Mouse (Mus musculus) ovary, adult 2 months (tissue): ENCODE results near the gene Gm2897. TPM values are rescaled to one million over a fixed set of nuclear protein-coding genes. Genes with fewer than 3 reads are reported as not detected.

Experiments
- polyA plus RNA-seq: library from polyadenylated mRNA; depleted of rRNA; stranded (reverse); fragments of >200 nt; gene quantifications from 2 replicates; pipeline ENCODE4 v1.2.3, GENCODE M21; 2012; rRNA removed

Gm2897 gene
- not detected in 2 replicates for polyA plus RNA-seq

DNA sequence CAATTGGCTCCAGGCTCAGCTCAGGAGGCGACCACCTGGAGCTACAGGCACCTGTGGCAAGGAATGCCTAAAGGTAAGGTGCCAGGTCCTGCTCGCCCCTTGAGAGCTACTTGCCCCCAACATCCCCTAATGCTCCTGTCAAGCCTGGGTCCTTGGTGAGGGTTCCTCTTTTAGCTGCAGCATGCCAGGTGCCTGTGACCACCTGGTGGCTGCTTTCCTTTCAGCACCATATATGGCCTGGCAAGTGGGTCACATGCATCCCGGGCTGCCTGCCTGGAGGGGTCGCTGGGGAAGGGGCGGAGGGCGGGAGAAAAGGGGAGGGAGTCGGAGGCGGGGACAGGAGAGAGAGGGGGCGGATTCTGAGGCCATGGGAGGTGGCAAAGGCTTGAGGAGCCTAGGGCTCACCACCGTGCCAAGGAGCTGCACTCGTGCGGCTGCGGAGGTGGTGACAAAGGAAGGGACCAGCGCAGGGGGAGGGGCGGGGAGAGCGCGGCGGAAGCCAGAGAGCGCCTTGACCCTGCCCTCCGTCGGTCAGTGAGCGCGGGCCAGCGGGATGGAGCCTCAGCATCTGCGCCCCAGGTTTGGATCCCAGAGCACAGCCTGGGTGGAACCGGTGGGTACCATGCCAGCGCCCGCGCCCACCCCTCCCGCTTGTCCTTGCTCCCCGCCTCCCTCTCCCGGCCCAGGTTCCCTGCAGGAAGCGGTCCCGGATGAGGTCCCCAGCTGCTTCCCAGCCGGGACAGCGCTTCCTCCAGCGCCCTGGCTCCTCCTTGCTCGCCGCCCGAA is at the start of gene Gm2897:
Gene Gm2897 (plus strand): TSS at position 559 of the 786 bp plus-strand sequence.

DNA sequence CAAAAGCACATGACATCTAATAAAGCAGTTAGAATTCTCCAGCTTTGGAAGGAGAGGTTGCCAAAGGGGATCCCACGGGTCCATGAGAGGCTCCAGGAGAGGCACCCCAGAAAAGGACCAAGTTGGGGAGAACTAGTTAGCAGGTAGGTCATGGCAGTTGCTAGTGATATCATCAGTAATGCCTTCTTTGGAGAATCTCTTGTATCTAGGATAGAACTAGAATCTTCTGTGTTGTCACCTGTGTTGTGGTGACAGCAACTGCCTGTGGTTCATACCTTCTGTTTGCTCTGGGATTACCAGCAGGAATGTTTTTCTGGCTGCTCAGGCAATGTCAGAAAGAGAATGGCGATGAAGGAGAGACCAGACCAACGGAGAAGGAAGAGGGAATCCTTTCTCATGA is 19.4 kb upstream of the Gm2897 start, which contains the start of gene Gm2888:
Gene Gm2888 (plus strand): TSS at position 301 of the 400 bp plus-strand sequence.

Other genes with a start within 250 kb of the Gm2897 start
- gene Gm2888, start 19.3 kb upstream of the Gm2897 start, polyA plus RNA-seq = not detected in 2 replicates
- 0.29 TPM in 1 of 2 replicates, not detected in the other for gene Gm10340, start 84.7 kb downstream of the Gm2897 start, polyA plus RNA-seq
- gene Gm5795, start 139.0 kb downstream of the Gm2897 start, polyA plus RNA-seq = not detected in 2 replicates
- 0.14 TPM in 1 of 2 replicates, not detected in the other for gene D830030K20Rik, start 159.2 kb downstream of the Gm2897 start, polyA plus RNA-seq